Mouse (Mus musculus) heart, adult 2 months (tissue): Measurements from ENCODE around the gene Mtx1. TPM values are rescaled to one million over a fixed set of nuclear protein-coding genes. Genes with fewer than 3 reads are reported as not detected.
A peak's percentile ranks its signal among the peaks of the same experiment; 100 is the strongest.

ENCODE experiments used
- DNase-seq, 2 experiments: peaks; one replicate each; pipeline ENCODE4 v3.0.0; 2021
- H3K27ac ChIP-seq: fragments of 200-600 bp; 2 replicates; pipeline ENCODE4 v1.8.1; 2022
- H3K27me3 ChIP-seq: fragments of 200-500 bp; 2 replicates; pipeline ENCODE4 v1.6.1; 2012; ENCODE audit warnings: mild to moderate bottlenecking, low read length, inconsistent platforms, mixed read lengths; ENCODE audit not compliant: control insufficient read depth, insufficient read depth
- H3K36me3 ChIP-seq: fragments of 200-500 bp; 2 replicates; pipeline ENCODE4 v1.6.1; 2012; ENCODE audit warnings: low read length, inconsistent platforms; ENCODE audit not compliant: control insufficient read depth, insufficient read depth
- H3K4me1 ChIP-seq: fragments of 200-500 bp; 2 replicates; pipeline ENCODE4 v1.6.1; 2011; ENCODE audit warnings: low read length; ENCODE audit not compliant: control insufficient read depth, insufficient read depth
- H3K4me3 ChIP-seq: fragments of 200-600 bp; 2 replicates; pipeline ENCODE4 v1.8.1; 2022
- H3K79me2 ChIP-seq: fragments of 200-500 bp; replicated peaks from 2 replicates; pipeline ENCODE4 v1.6.1; 2012; ENCODE audit warnings: mild to moderate bottlenecking, inconsistent platforms, low read length, moderate library complexity, mixed read lengths; ENCODE audit not compliant: control insufficient read depth, insufficient read depth
- H3K9ac ChIP-seq: fragments of 200-500 bp; 2 replicates; pipeline ENCODE4 v1.6.1; 2012; ENCODE audit warnings: low read depth, mild to moderate bottlenecking, control low read depth, inconsistent platforms, low read length, mixed read lengths
- CTCF ChIP-seq: fragments of 200-600 bp; IDR thresholded peaks from 2 replicates; pipeline ENCODE4 v1.8.1; 2022; ENCODE audit warnings: antibody characterized with exemption, mild to moderate bottlenecking, moderate library complexity
- EP300 ChIP-seq: fragments of 200-500 bp; IDR thresholded peaks from 2 replicates; pipeline ENCODE4 v1.6.1; 2011; ENCODE audit warnings: low read depth, low read length, control low read depth; ENCODE audit not compliant: insufficient read depth
- POLR2A ChIP-seq: fragments of 200-500 bp; IDR thresholded peaks from 2 replicates; pipeline ENCODE4 v1.6.1; 2011; ENCODE audit warnings: mild to moderate bottlenecking, low read depth, low read length, control low read depth; ENCODE audit not compliant: insufficient read depth
- WGBS: fragments of 180-500 bp; shearing (Covaris S2); methylation state at CpG from one replicate; pipeline ENCODE4 v1.1.7; 2018; 5-methylcytosine and 5-hydroxymethylcytosine counted together
- intact Hi-C: fragments of 180-260 bp; cut with DNase I; formaldehyde crosslinking; loops from one replicate; pipeline ENCODE4 v1.15.1; 2025
- polyA plus RNA-seq: library from polyadenylated mRNA; depleted of rRNA; stranded (reverse); fragments of >200 nt; gene quantifications from 2 replicates; pipeline ENCODE4 v1.2.3, GENCODE M21; 2012
- total RNA-seq, 2 experiments: library from RNA; stranded (reverse); gene quantifications; 2 replicates each; pipeline ENCODE4 v1.2.3; 2021

Mtx1 gene
- total and polyA plus RNA-seq, 3 experiments: 59.8 to 96.2 (median 61.8) TPM

GRCm38 (mm10) chr3:89236516-89236915 lies 9.6 kb upstream of the Mtx1 start:
- H3K4me1 ChIP-seq: 0 out of 2 replicates have a peak, but pooled peaks cover 1% of the 10 kb centered on the region
- H3K27me3 ChIP-seq: no peaks in the 10 kb centered on the region
- TF ChIP-seq CTCF (no peak), POLR2A (no peak), EP300 (no peak)
- WGBS: 80% methylated on average over 10 of the region's 10 CpGs
- intact Hi-C loops: no loop called here
- H3K36me3 ChIP-seq: no peaks in the 10 kb centered on the region
- H3K4me3 ChIP-seq: no peak overlapping the region
- no peak overlapping the region for H3K9ac ChIP-seq
- H3K27ac ChIP-seq: no peak overlapping the region
- H3K79me2 ChIP-seq: no peaks in the 10 kb centered on the region
- DNase-seq: no peak

DNA sequence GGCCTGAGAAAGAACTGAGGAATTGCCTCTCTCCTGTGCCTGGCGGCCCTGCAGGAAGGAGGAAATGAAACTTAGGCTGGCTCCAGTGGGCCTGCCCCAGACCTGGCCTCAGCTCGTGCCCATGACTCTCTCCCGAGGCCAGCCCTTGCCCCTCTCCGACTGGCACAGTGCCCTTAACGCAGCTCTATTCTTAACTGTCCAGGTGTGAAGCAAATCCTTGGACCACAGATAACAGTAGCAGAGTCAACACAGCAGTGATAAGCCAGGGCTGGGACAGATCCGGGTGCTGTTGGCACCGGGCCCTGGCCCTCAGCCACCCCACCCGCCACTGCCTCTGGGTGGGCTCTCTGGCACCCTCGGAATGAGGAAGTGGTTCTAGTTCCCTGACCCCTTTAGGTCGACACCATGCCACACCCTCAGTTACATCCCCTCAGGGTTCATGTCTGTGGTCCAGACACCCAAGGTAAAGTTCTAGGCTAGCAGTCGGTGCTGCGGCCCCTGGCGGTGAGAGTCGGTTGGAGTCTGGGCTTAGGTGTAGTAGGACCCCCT lies 6.7 kb upstream of the Mtx1 start:
- 42% methylated on average over 14 of the region's 14 CpGs for WGBS

GRCm38 (mm10) chr3:89232614-89233013 lies 5.7 kb upstream of the Mtx1 start:
- H3K27ac ChIP-seq: no peak overlapping the region
- no peaks in the 10 kb centered on the region for H3K27me3 ChIP-seq
- H3K79me2 ChIP-seq: no peaks in the 10 kb centered on the region
- no peak for DNase-seq
- H3K36me3 ChIP-seq: no peaks in the 10 kb centered on the region
- 91% methylated on average over 6 of the region's 6 CpGs for WGBS
- TF ChIP-seq CTCF: no peak
- TF ChIP-seq EP300: no peak
- TF ChIP-seq POLR2A: no peak
- no peak overlapping the region for H3K4me3 ChIP-seq
- intact Hi-C loops: no loop called here
- peaks cover 1% of the 10 kb centered on the region; the same call in 1 of the 2 replicates for H3K4me1 ChIP-seq
- no peak overlapping the region for H3K9ac ChIP-seq

More for the DNA sequence above, 6.7 kb upstream of the Mtx1 start:
- Histone ChIP-seq H3K27ac (no peak overlapping the region), H3K4me3 (no peak overlapping the region), H3K9ac (no peak overlapping the region), H3K36me3 (no peaks in the 10 kb centered on the region), H3K27me3 (no peaks in the 10 kb centered on the region), H3K4me1 (0 out of 2 replicates have a peak, but pooled peaks cover 1% of the 10 kb centered on the region), H3K79me2 (no peaks in the 10 kb centered on the region)
- TF ChIP-seq CTCF (no peak), EP300 (no peak), POLR2A (no peak)
- intact Hi-C loops: no loop called here
- peak in 1 of 2 experiments; percentile 56 for DNase-seq

DNA sequence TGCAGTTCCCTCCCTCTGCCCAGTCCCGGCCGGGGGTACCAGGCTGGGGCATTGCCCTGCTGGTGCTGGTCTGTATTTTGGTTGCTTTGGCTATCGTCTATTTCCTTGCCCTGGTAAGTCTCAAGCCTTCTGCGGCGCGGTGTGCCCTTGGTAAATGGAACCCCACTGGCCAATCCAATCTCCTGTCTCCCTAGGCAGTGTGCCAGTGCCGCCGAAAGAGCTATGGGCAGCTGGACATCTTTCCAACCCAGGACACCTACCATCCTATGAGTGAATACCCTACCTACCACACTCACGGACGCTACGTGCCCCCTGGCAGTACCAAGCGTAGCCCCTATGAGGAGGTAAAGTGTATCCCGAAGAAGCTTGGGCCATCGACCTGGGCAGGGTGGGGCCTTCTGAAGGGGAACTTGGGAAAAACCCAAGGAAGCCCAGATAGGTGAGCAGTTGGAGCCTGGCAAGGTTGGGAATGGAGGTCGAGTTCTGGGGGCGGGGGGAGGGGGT lies 4.9 kb upstream of the Mtx1 start:
- TF ChIP-seq CTCF (no peak), POLR2A (no peak), EP300 (no peak)
- Histone ChIP-seq H3K27me3 (no peaks in the 10 kb centered on the region), H3K27ac (no peak overlapping the region), H3K4me1 (peaks cover 1% of the 10 kb centered on the region; the same call in 1 of the 2 replicates), H3K9ac (no peak overlapping the region), H3K36me3 (no peaks in the 10 kb centered on the region), H3K4me3 (no peak overlapping the region), H3K79me2 (no peaks in the 10 kb centered on the region)
- 73% methylated on average over 16 of the region's 16 CpGs for WGBS
- intact Hi-C loops: no loop called here
- DNase-seq: no peak

- no peaks in the 10 kb centered on the region for H3K79me2 ChIP-seq
- H3K27me3 ChIP-seq: no peaks in the 10 kb centered on the region
- H3K36me3 ChIP-seq: no peaks in the 10 kb centered on the region
- no peak overlapping the region for H3K27ac ChIP-seq
- 46% methylated on average over 7 of the region's 7 CpGs for WGBS
- TF ChIP-seq POLR2A (no peak), CTCF (no peak), EP300 (no peak)
- DNase-seq: no peak
- peaks cover 1% of the 10 kb centered on the region; the same call in 1 of the 2 replicates for H3K4me1 ChIP-seq
- intact Hi-C loops: no loop called here
- H3K4me3 ChIP-seq: no peak overlapping the region
- no peak overlapping the region for H3K9ac ChIP-seq
These were observed 4.5 kb upstream of the Mtx1 start for GRCm38 (mm10) chr3:89231345-89231744.

GRCm38 (mm10) chr3:89230561-89230960 lies 3.7 kb upstream of the Mtx1 start:
- no peak overlapping the region for H3K4me3 ChIP-seq
- peaks cover 1% of the 10 kb centered on the region; the same call in 1 of the 2 replicates for H3K4me1 ChIP-seq
- intact Hi-C loops: no loop called here
- H3K27ac ChIP-seq: no peak overlapping the region
- no peaks in the 10 kb centered on the region for H3K36me3 ChIP-seq
- H3K9ac ChIP-seq: no peak overlapping the region
- no peak for DNase-seq
- no peaks in the 10 kb centered on the region for H3K79me2 ChIP-seq
- TF ChIP-seq POLR2A (no peak), CTCF (no peak), EP300 (no peak)
- no peaks in the 10 kb centered on the region for H3K27me3 ChIP-seq
- WGBS: 85% methylated on average over 2 of the region's 2 CpGs
